Mouse (Mus musculus) forebrain, embryonic 16.5 days (tissue): ENCODE data around the gene Cyp2d22. TPM values are rescaled to one million over a fixed set of nuclear protein-coding genes. Genes with fewer than 3 reads are reported as not detected.
A peak's percentile ranks its signal among the peaks of the same experiment; 100 is the strongest.
"Not testable (repeated sequence)": the region's sequence is repeated elsewhere in the genome, so short reads cannot be mapped to it uniquely, and the experiment has no call there.

Experiments used
- ATAC-seq: fragments of 200-750 bp; cut with Nextera tagmentation; 2 replicates; pipeline ENCODE4 v1.8.0; 2017; ENCODE audit warnings: mild to moderate bottlenecking, moderate library complexity
- H3K27ac ChIP-seq: fragments of 300-500 bp; sonication (generic); 2 replicates; pipeline ENCODE4 v1.5.1; 2014; ENCODE audit warnings: low read length, control low read depth
- H3K27me3 ChIP-seq: fragments of 300-500 bp; sonication (generic); replicated peaks from 2 replicates; pipeline ENCODE4 v1.6.1; 2014; ENCODE audit warnings: low read length; ENCODE audit not compliant: control insufficient read depth, insufficient read depth
- H3K36me3 ChIP-seq: fragments of 300-500 bp; sonication (generic); 2 replicates; pipeline ENCODE4 v1.6.1; 2014; ENCODE audit not compliant: control insufficient read depth, insufficient read depth
- H3K4me1 ChIP-seq: fragments of 300-500 bp; sonication (generic); replicated peaks from 2 replicates; pipeline ENCODE4 v1.6.1; 2014; ENCODE audit warnings: low read length; ENCODE audit not compliant: control insufficient read depth, insufficient read depth
- H3K4me2 ChIP-seq: fragments of 300-500 bp; sonication (generic); 2 replicates; pipeline ENCODE4 v1.6.1; 2014; ENCODE audit warnings: mild to moderate bottlenecking, low read length, control low read depth
- H3K4me3 ChIP-seq: fragments of 300-500 bp; sonication (generic); replicated peaks from 2 replicates; pipeline ENCODE4 v1.5.1; 2014; ENCODE audit warnings: mild to moderate bottlenecking, low read length, control low read depth
- H3K9ac ChIP-seq: fragments of 300-500 bp; sonication (generic); replicated peaks from 2 replicates; pipeline ENCODE4 v1.6.1; 2014; ENCODE audit warnings: low read depth, low read length, control low read depth
- H3K9me3 ChIP-seq: fragments of 300-500 bp; sonication (generic); 2 replicates; pipeline ENCODE4 v1.6.1; 2016; ENCODE audit warnings: low read length; ENCODE audit not compliant: control insufficient read depth
- WGBS: fragments of 180-500 bp; shearing (Covaris S2); extraction: QIAGEN DNeasy Blood & Tissue Kit; methylation state at CpG from one replicate; pipeline ENCODE4 v1.1.7; 2014; 5-methylcytosine and 5-hydroxymethylcytosine counted together
- polyA plus RNA-seq: library from polyadenylated mRNA; unstranded; fragments of >200 nt; fragmentation: Nextera tagmentation; extraction: Ambion mirVana; gene quantifications from 2 replicates; pipeline ENCODE4 v1.2.1, GENCODE M21; 2015

Gene Cyp2d22
- polyA plus RNA-seq, 1 experiment from 2014 or later = 1.1 TPM

- not testable (repeated sequence) for H3K4me3 ChIP-seq, H3K4me1 ChIP-seq, H3K4me2 ChIP-seq, H3K36me3 ChIP-seq, H3K27me3 ChIP-seq, H3K9ac ChIP-seq, H3K27ac ChIP-seq, H3K9me3 ChIP-seq, ATAC-seq
- WGBS = 9% methylated on average over 6 of the region's 9 CpGs
These were observed 15.5 kb downstream of the Cyp2d22 start for GRCm38 (mm10) chr15:82364561-82364960.

DNA sequence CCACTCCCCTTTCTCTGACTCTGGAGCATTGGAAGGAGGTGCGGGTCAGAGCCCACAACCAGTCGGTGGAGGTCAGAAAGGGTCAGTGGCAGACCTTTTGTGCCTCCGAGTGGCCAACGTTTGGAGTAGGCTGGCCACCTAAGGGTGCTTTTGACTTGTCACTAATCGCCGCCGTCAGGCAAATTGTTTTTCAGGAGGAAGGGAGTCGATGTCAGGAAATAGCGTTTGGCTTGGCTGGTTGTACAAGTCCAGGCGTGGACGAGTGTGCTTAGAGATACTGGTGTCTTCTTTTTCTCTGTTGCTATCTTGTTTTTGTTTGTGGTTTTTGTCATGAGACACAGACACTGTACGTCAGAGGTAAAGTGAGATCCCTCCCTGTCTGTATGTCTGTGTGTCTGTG is 16.3 kb downstream of the Cyp2d22 start:
- WGBS = 78% methylated on average over 7 of the region's 12 CpGs
- H3K27ac ChIP-seq, H3K4me3 ChIP-seq, H3K9me3 ChIP-seq, H3K9ac ChIP-seq, H3K4me1 ChIP-seq, H3K4me2 ChIP-seq, H3K27me3 ChIP-seq, H3K36me3 ChIP-seq, ATAC-seq: not testable (repeated sequence)

- Histone ChIP-seq H3K4me3 (no peak overlapping the region), H3K9ac (no peak overlapping the region), H3K27ac (no peak overlapping the region), H3K4me1 (no peaks in the 10 kb centered on the region), H3K9me3 (no peaks in the 10 kb centered on the region), H3K27me3 (no peaks in the 10 kb centered on the region), H3K4me2 (no peak overlapping the region), H3K36me3 (no peaks in the 10 kb centered on the region)
- no peak for ATAC-seq
- WGBS = 99% methylated on average over 3 of the region's 4 CpGs
These were observed 17.8 kb downstream of the Cyp2d22 start for GRCm38 (mm10) chr15:82362234-82362633.

GRCm38 (mm10) chr15:82361459-82362018 is 18.5 kb downstream of the Cyp2d22 start:
- no peak for ATAC-seq
- H3K27me3 ChIP-seq = no peaks in the 10 kb centered on the region
- H3K27ac ChIP-seq = no peak overlapping the region
- no peaks in the 10 kb centered on the region for H3K36me3 ChIP-seq
- H3K4me2 ChIP-seq = no peak overlapping the region
- no peaks in the 10 kb centered on the region for H3K4me1 ChIP-seq
- no peaks in the 10 kb centered on the region for H3K9me3 ChIP-seq
- 78% methylated on average over 11 of the region's 11 CpGs for WGBS
- H3K9ac ChIP-seq = no peak overlapping the region
- no peak overlapping the region for H3K4me3 ChIP-seq

GRCm38 (mm10) chr15:82358431-82359260 is 21.4 kb downstream of the Cyp2d22 start:
- no peak for ATAC-seq
- H3K9me3 ChIP-seq = no peaks in the 10 kb centered on the region
- H3K4me1 ChIP-seq = peaks cover 5% of the 10 kb centered on the region
- H3K9ac ChIP-seq = no peak overlapping the region
- no peaks in the 10 kb centered on the region for H3K36me3 ChIP-seq
- H3K27me3 ChIP-seq = no peaks in the 10 kb centered on the region
- 66% methylated on average over 22 of the region's 22 CpGs for WGBS
- H3K4me2 ChIP-seq = no peak overlapping the region
- no peak overlapping the region for H3K27ac ChIP-seq
- no peak overlapping the region for H3K4me3 ChIP-seq

DNA sequence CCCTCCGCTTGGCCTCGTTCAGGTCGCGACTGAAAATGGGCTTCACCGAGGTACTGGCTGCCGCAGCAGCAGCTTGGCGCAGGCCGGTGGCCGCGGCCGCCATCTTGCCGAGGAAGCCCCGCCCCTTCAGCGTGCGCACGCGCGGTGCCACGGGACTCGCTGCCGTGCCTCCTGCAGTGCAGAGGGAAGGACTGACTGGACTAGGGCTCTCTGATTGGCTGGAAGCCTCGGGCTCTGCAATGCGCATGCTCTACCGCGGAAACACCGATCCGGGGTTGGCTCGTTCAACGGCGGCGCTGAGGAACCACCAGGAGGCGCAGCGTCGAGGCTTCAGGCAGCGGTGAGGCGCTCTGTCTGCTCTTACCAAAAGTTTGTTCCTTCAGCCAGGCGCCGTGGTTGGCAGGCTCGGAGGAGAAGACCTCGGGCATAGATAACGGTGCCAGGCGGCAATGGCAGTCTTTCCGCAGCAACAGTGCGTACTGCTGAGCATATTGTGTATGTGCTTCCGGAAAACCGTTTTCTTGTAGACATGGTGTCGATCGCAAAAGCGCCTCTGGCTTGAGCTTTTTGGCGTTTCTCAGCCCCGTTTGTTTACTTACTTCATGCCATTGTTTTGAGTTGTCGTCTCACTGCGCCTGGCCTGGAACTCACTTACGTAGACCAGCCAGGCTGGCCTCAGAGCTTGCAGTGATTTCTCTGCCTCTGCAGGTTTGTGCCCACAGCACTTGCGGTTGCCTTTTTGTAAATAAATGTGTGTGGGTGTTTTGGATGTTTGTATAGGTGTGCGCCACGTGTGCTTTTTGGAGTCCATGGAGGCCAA is 25.7 kb downstream of the Cyp2d22 start, which contains the start of gene Ndufa6:
Ndufa6 (minus strand) TSS at position 197 of the 820 bp plus-strand sequence.
- Histone ChIP-seq H3K9me3 (no peaks in the 10 kb centered on the region), H3K36me3 (peaks cover 14% of the 10 kb centered on the region), H3K27me3 (no peaks in the 10 kb centered on the region), H3K9ac (peak within 1 kb of the TSS; percentile 98), H3K4me3 (peak within 1 kb of the TSS; percentile 95), H3K4me1 (peaks cover 16% of the 10 kb centered on the region), H3K27ac (peak within 1 kb of the TSS; percentile 86), H3K4me2 (peak within 1 kb of the TSS; percentile 89)
- 1% methylated on average over 57 of the region's 57 CpGs for WGBS
- peak; percentile 100 for ATAC-seq

GRCm38 (mm10) chr15:82353745-82354113 is 26.3 kb downstream of the Cyp2d22 start:
- H3K4me1 ChIP-seq = peaks cover 16% of the 10 kb centered on the region
- H3K27ac ChIP-seq = peak overlapping the region; percentile 86
- peak overlapping the region; percentile 95 for H3K4me3 ChIP-seq
- peaks cover 19% of the 10 kb centered on the region for H3K36me3 ChIP-seq
- no peaks in the 10 kb centered on the region for H3K9me3 ChIP-seq
- H3K4me2 ChIP-seq = peak overlapping the region; percentile 85
- WGBS = under 1% methylated on average over 23 of the region's 23 CpGs
- H3K9ac ChIP-seq = peak overlapping the region; percentile 98
- ATAC-seq = peak; percentile 45
- no peaks in the 10 kb centered on the region for H3K27me3 ChIP-seq

DNA sequence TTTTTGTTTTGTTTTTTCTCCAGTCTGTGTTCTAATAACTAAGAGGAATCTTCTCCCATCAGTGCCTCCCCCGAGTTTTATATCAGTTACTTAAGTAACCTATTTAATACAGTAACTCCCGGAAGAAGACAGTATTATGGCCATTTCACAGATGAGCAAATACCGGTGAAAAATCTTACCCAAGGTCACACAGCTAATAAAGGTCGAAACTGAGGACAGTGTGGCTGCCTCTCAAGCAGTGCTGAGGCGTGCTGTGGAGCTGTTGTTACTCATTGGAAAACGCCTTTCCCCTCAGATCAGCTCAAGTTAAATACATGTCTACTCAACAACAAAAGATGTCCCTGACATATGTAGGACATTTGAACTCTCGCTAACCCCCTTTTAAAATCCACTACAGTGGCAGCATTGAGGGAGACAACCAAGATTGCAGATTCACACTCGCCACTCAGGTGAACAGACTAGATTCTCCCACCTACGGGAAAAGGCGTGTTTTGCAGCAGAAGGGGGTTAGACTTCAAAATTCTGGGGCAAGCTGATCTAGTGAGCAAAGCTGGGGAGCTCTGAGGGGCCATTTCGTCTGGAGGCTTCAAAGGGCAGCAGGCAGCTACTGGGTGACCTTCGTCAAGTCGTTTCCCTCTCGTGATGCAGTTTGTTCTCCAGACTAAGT is 26.8 kb downstream of the Cyp2d22 start:
- Histone ChIP-seq H3K4me1 (peaks cover 16% of the 10 kb centered on the region), H3K4me3 (peak overlapping the region; percentile 95), H3K27ac (no peak overlapping the region), H3K9ac (peak overlapping the region; percentile 98), H3K4me2 (peak overlapping the region; percentile 85), H3K27me3 (no peaks in the 10 kb centered on the region), H3K9me3 (no peaks in the 10 kb centered on the region), H3K36me3 (peaks cover 22% of the 10 kb centered on the region)
- ATAC-seq = no peak
- WGBS = 32% methylated on average over 14 of the region's 14 CpGs

DNA sequence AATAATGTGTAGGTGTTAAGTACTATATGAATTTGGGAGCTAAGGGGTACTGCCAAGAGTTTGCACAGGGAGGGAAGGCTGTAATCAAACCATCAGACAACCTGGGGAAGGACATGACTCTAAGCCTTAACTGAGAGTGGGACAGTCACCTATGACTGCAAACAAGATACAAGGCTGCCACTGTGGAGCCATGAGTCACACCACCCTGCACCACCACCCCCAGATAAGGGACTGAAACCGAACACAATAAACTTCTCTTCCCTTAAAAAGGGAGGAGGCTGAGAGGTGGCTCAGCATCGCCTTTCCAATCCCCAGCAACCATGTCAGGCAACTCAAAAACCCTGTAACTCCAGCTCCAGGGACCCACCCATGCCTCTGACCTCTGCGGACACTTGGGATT is 28.6 kb downstream of the Cyp2d22 start:
- no peak for ATAC-seq
- H3K9ac ChIP-seq = no peak overlapping the region
- H3K27me3 ChIP-seq = no peaks in the 10 kb centered on the region
- no peak overlapping the region for H3K27ac ChIP-seq
- no peak overlapping the region for H3K4me2 ChIP-seq
- H3K4me1 ChIP-seq = peaks cover 28% of the 10 kb centered on the region
- WGBS = 90% methylated on average over 3 of the region's 3 CpGs
- H3K9me3 ChIP-seq = no peaks in the 10 kb centered on the region
- H3K36me3 ChIP-seq = peaks cover 22% of the 10 kb centered on the region
- H3K4me3 ChIP-seq = no peak overlapping the region
